Mouse (Mus musculus) kidney, adult 2 months (tissue): ENCODE results near the gene Dlg2.

Source experiments
- CTCF ChIP-seq: fragments of 200-500 bp; conservative IDR thresholded peaks from 2 replicates; pipeline ENCODE4 v1.5.1; 2011; ENCODE audit warnings: low read depth, mild to moderate bottlenecking, control low read depth, low read length, moderate library complexity, mixed read lengths; ENCODE audit not compliant: insufficient read depth, insufficient read length
- POLR2A ChIP-seq: fragments of 200-500 bp; IDR thresholded peaks from one replicate; pipeline ENCODE4 v1.6.1; 2011; ENCODE audit warnings: low read depth, low read length, control low read depth

GRCm38 (mm10) chr7:91709853-91710252, 1233.4 kb downstream of the Dlg2 start:
- TF ChIP-seq POLR2A (no peak), CTCF (no peak)
